ENCODE assay signal across 19 mouse cellular contexts in the genomic region with DNA sequence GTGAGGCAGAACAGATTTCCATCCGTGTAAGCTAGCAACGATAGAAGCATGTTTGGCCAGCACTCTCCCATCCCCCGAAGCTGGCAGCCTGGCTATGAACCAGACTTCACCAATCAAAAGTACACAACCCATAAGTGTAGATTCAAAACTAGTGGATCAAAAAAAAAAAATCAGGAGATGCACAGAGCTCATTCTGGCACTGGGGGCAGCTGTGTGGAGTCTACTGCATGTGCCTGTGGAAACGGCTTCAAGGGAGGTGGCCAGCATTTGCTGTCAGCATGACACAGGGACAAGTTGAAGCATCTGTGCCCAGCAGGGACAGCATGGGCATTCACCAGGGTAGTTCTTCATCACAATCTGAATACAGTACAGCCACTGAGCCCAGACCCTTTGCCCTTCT.
"Had no signal": no experiment of that assay in that cellular context is flagged by ENCODE, and none has a peak within 500 bp of the region (broad histone marks: within the 10 kb centered on the region; RNA-seq: fewer than 3 reads in every experiment).

No protein-coding gene starts in this region.

- DNase-seq: kidney, adult 2 months; kidney, postnatal 10 days; kidney, postnatal 36 days; left cerebral cortex, postnatal 4 days; liver, postnatal 0 days; lung, embryonic 14.5 days; midbrain, embryonic 14.5 days; spleen, adult 18-20 months; thymus, adult 18-20 months; thymus, postnatal 14 days had no signal

- H3K4me1 ChIP-seq: limb, embryonic 12.5 days had no signal

- H3K36me3 ChIP-seq: limb, embryonic 12.5 days; limb, embryonic 15.5 days had no signal

- H3K9me3 ChIP-seq: limb, embryonic 12.5 days; limb, embryonic 15.5 days had no signal

- H3K27me3 ChIP-seq: limb, embryonic 12.5 days; limb, embryonic 15.5 days; megakaryocyte, embryonic 14.5 days had no signal

- H3K4me2 ChIP-seq: limb, embryonic 12.5 days; limb, embryonic 15.5 days; liver, embryonic 11.5 days; lung, embryonic 14.5 days; midbrain, embryonic 11.5 days had no signal

- ATAC-seq: intestine, postnatal 0 days; liver, postnatal 0 days; lung, postnatal 0 days had no signal

- H3K4me3 ChIP-seq: limb, embryonic 12.5 days; limb, embryonic 15.5 days; megakaryocyte, embryonic 14.5 days had no signal

- H3K27ac ChIP-seq: limb, embryonic 12.5 days; limb, embryonic 15.5 days; liver, embryonic 14.5 days; macrophage had no signal

- H3K9ac ChIP-seq: limb, embryonic 12.5 days; limb, embryonic 15.5 days; liver, embryonic 14.5 days; liver, postnatal 0 days; lung, embryonic 14.5 days had no signal
